Comparison of ENCODE assay signal across 28 mouse cellular contexts in the genomic region with DNA sequence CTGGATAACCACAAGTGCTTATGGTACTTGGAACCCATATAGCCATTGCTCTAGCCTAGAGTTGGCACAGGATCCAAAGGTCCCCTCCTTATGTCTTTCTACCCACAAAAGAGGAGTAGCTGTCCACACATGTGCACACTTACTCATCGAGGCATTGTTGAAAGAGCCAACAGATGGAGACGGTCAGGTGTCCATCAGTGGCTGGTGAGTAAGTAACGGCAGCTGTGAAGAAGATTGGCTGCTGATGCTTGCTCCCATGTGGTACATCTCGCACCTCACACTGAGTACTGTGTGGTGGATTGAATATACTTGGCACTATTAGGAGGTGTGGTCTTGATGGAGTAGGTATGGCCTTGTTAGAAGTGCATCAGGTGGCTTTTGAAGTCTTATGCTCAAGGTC.
"Had no signal": no experiment of that assay in that cellular context is flagged by ENCODE, and none has a peak within 500 bp of the region (broad histone marks: within the 10 kb centered on the region; RNA-seq: fewer than 3 reads in every experiment).

No protein-coding gene starts in this region.

- H3K4me1 ChIP-seq: embryonic facial prominence, embryonic 10.5 days; embryonic facial prominence, embryonic 12.5 days; embryonic facial prominence, embryonic 13.5 days; embryonic facial prominence, embryonic 15.5 days; forebrain, embryonic 10.5 days; forebrain, embryonic 12.5 days; forebrain, embryonic 13.5 days; forebrain, embryonic 15.5 days had no signal

- H3K9ac ChIP-seq: embryonic facial prominence, embryonic 12.5 days; embryonic facial prominence, embryonic 13.5 days; embryonic facial prominence, embryonic 15.5 days; forebrain, embryonic 12.5 days; forebrain, embryonic 13.5 days; forebrain, embryonic 15.5 days; forebrain, postnatal 0 days had no signal

- H3K27me3 ChIP-seq: embryonic facial prominence, embryonic 12.5 days; embryonic facial prominence, embryonic 13.5 days; embryonic facial prominence, embryonic 15.5 days; forebrain, embryonic 12.5 days; forebrain, embryonic 13.5 days; forebrain, embryonic 15.5 days had no signal

- H3K4me2 ChIP-seq: embryonic facial prominence, embryonic 12.5 days; embryonic facial prominence, embryonic 13.5 days; embryonic facial prominence, embryonic 15.5 days; forebrain, embryonic 12.5 days; forebrain, embryonic 13.5 days; forebrain, embryonic 15.5 days had no signal

- H3K36me3 ChIP-seq: embryonic facial prominence, embryonic 10.5 days; embryonic facial prominence, embryonic 12.5 days; embryonic facial prominence, embryonic 13.5 days; embryonic facial prominence, embryonic 15.5 days; forebrain, embryonic 15.5 days had no signal

- DNase-seq: cerebellum, adult 8-10 months; cerebellum, adult 9-10 months; cerebellum, adult 9-11 months; cerebellum, postnatal 10 days; cerebellum, postnatal 14 days; cerebellum, postnatal 25 days; cerebellum, postnatal 36 days; embryo, embryonic 11 days; forebrain, postnatal 0 days; gastrocnemius, adult 2 months; gastrocnemius, postnatal 10 days; gastrocnemius, postnatal 14 days; gastrocnemius, postnatal 25 days; gastrocnemius, postnatal 36 days; heart, adult 11 months; heart, adult 18-20 months; heart, adult 2 months had no signal

- H3K27ac ChIP-seq: embryonic facial prominence, embryonic 10.5 days; embryonic facial prominence, embryonic 12.5 days; embryonic facial prominence, embryonic 13.5 days; embryonic facial prominence, embryonic 15.5 days; forebrain, embryonic 10.5 days; forebrain, embryonic 12.5 days; forebrain, embryonic 13.5 days; forebrain, embryonic 15.5 days; gastrocnemius, adult 2 months; heart, adult 2 months had no signal

- H3K4me3 ChIP-seq: embryonic facial prominence, embryonic 10.5 days; embryonic facial prominence, embryonic 12.5 days; embryonic facial prominence, embryonic 13.5 days; embryonic facial prominence, embryonic 15.5 days; erythroblast, embryonic 14.5 days; forebrain, embryonic 10.5 days; forebrain, embryonic 12.5 days; forebrain, embryonic 13.5 days; forebrain, embryonic 15.5 days; gastrocnemius, adult 2 months; heart, adult 2 months had no signal

- ATAC-seq: forebrain, embryonic 13.5 days; forebrain, embryonic 14.5 days; forebrain, embryonic 15.5 days; forebrain, embryonic 16.5 days; forebrain, postnatal 0 days had no signal

- H3K9me3 ChIP-seq: embryonic facial prominence, embryonic 10.5 days; embryonic facial prominence, embryonic 12.5 days; embryonic facial prominence, embryonic 13.5 days; embryonic facial prominence, embryonic 15.5 days; forebrain, embryonic 10.5 days; forebrain, embryonic 12.5 days; forebrain, embryonic 13.5 days; forebrain, embryonic 15.5 days had no signal
